14 mouse cellular contexts compared by ENCODE assay signal in genomic region chr3:137382311-137382710, GRCm38 (mm10).
"Had no signal": no experiment of that assay in that cellular context is flagged by ENCODE, and none has a peak within 500 bp of the region (broad histone marks: within the 10 kb centered on the region; RNA-seq: fewer than 3 reads in every experiment).

No protein-coding gene starts in this region.

- H3K9ac ChIP-seq: kidney, embryonic 15.5 days; liver, embryonic 13.5 days had no signal

- H3K36me3 ChIP-seq: kidney, embryonic 15.5 days; liver, embryonic 13.5 days had no signal

- H3K27me3 ChIP-seq: kidney, embryonic 15.5 days; liver, embryonic 13.5 days had no signal

- H3K4me2 ChIP-seq: kidney, embryonic 15.5 days; liver, embryonic 13.5 days; midbrain, embryonic 11.5 days had no signal

- H3K4me3 ChIP-seq: kidney, embryonic 15.5 days; left cerebral cortex, adult 2 months; liver, embryonic 13.5 days had no signal

- H3K4me1 ChIP-seq: kidney, embryonic 15.5 days; liver, embryonic 13.5 days had no signal

- H3K9me3 ChIP-seq: kidney, embryonic 15.5 days; liver, embryonic 13.5 days had no signal

- DNase-seq: kidney, adult 11 months; kidney, adult 8-10 months; kidney, postnatal 10 days; kidney, postnatal 4 days; liver, embryonic 13.5 days; lung, adult 2 months; lung, postnatal 14 days; lung, postnatal 4 days; midbrain, embryonic 14.5 days; thymus, adult 18-20 months; thymus, postnatal 36 days had no signal

- H3K27ac ChIP-seq: kidney, embryonic 15.5 days; left cerebral cortex, adult 2 months; liver, embryonic 13.5 days had no signal
